Mouse (Mus musculus) frontal cortex, postnatal 14 days (tissue): Measurements from ENCODE around the gene Mapk10.
A peak's percentile ranks its signal among the peaks of the same experiment; 100 is the strongest.

Experiments used
- DNase-seq, 2 experiments: peaks; one replicate each; pipeline ENCODE4 v3.0.0; 2022; ENCODE audit warnings: low spot score in 2 of 2

The Mapk10 gene

GRCm38 (mm10) chr5:103050319-103050916 lies 160.7 kb downstream of the Mapk10 start:
- no peak for DNase-seq

GRCm38 (mm10) chr5:103048011-103048410 lies 163.1 kb downstream of the Mapk10 start:
- DNase-seq, result no peak

GRCm38 (mm10) chr5:103037752-103038151 lies 173.4 kb downstream of the Mapk10 start:
- DNase-seq, result no peak

GRCm38 (mm10) chr5:103028940-103029621 lies 182.1 kb downstream of the Mapk10 start:
- peak in 1 of 2 experiments; percentile 54 for DNase-seq

GRCm38 (mm10) chr5:103022504-103023172 lies 188.5 kb downstream of the Mapk10 start:
- no peak for DNase-seq

GRCm38 (mm10) chr5:103021479-103021878 lies 189.7 kb downstream of the Mapk10 start:
- DNase-seq, result no peak

- no peak for DNase-seq
Measured at GRCm38 (mm10) chr5:103020954-103021353, 190.2 kb downstream of the Mapk10 start.

GRCm38 (mm10) chr5:103020127-103020526 lies 191.0 kb downstream of the Mapk10 start:
- no peak for DNase-seq

- no peak for DNase-seq
Measured at GRCm38 (mm10) chr5:103017637-103018036, 193.5 kb downstream of the Mapk10 start.

- no peak for DNase-seq
Measured at GRCm38 (mm10) chr5:103014309-103014708, 196.8 kb downstream of the Mapk10 start.

- DNase-seq, result peak in 1 of 2 experiments; percentile 25
Measured at GRCm38 (mm10) chr5:103008894-103009293, 202.2 kb downstream of the Mapk10 start.

GRCm38 (mm10) chr5:103002116-103002515 lies 209.0 kb downstream of the Mapk10 start:
- no peak for DNase-seq

GRCm38 (mm10) chr5:103000572-103000971 lies 210.6 kb downstream of the Mapk10 start:
- no peak for DNase-seq

GRCm38 (mm10) chr5:102998524-102998923 lies 212.6 kb downstream of the Mapk10 start:
- DNase-seq, result no peak

- no peak for DNase-seq
Measured at GRCm38 (mm10) chr5:102997907-102998306, 213.2 kb downstream of the Mapk10 start.

GRCm38 (mm10) chr5:102996331-102996730 lies 214.8 kb downstream of the Mapk10 start:
- no peak for DNase-seq

- DNase-seq, result no peak
Measured at GRCm38 (mm10) chr5:102995928-102996327, 215.2 kb downstream of the Mapk10 start.

GRCm38 (mm10) chr5:102993951-102994350 lies 217.2 kb downstream of the Mapk10 start:
- DNase-seq, result no peak

- no peak for DNase-seq
Measured at GRCm38 (mm10) chr5:102991691-102992090, 219.4 kb downstream of the Mapk10 start.

GRCm38 (mm10) chr5:102978382-102978781 lies 232.8 kb downstream of the Mapk10 start:
- DNase-seq, result no peak

- DNase-seq, result no peak
Measured at GRCm38 (mm10) chr5:102977138-102977537, 234.0 kb downstream of the Mapk10 start.

GRCm38 (mm10) chr5:102976540-102976939 lies 234.6 kb downstream of the Mapk10 start:
- no peak for DNase-seq

- no peak for DNase-seq
Measured at GRCm38 (mm10) chr5:102974400-102974799, 236.7 kb downstream of the Mapk10 start.
